In the genomic region with DNA sequence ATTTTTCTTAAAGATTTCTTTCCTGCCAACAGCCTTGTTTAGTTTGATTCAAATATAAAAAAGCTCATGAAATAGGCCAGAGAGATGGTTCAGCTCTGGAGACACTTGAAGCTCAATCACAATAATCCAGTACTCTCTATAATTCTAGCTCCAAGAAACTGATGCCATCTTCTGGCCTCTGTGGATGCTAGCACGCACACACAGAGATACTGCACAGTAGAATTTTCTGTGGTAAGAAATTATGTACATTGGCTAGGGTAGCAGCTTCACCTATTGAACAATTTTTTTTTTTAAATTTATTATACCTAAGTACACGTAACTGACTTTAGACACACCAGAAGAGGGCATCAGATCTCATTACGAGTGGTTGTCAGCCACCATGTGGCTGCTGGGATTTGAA, we compare ENCODE assay signal across 21 mouse cellular contexts. TPM values are rescaled to one million over a fixed set of nuclear protein-coding genes. Genes with fewer than 3 reads are reported as not detected.
"Had no signal": no experiment of that assay in that cellular context is flagged by ENCODE, and none has a peak within 500 bp of the region (broad histone marks: within the 10 kb centered on the region; RNA-seq: fewer than 3 reads in every experiment).

No protein-coding gene starts in this region.

- H3K4me3 ChIP-seq: midbrain, embryonic 10.5 days; midbrain, embryonic 12.5 days; myocyte; neural tube, embryonic 13.5 days; neural tube, embryonic 15.5 days; stomach, embryonic 15.5 days had no signal

- H3K4me1 ChIP-seq: midbrain, embryonic 10.5 days; midbrain, embryonic 12.5 days; neural tube, embryonic 13.5 days; neural tube, embryonic 15.5 days; stomach, embryonic 15.5 days had no signal

- H3K4me2 ChIP-seq: lung, embryonic 14.5 days; midbrain, embryonic 12.5 days; neural tube, embryonic 13.5 days; neural tube, embryonic 15.5 days; stomach, embryonic 15.5 days had no signal

- H3K27ac ChIP-seq: midbrain, embryonic 10.5 days; midbrain, embryonic 12.5 days; neural tube, embryonic 13.5 days; neural tube, embryonic 15.5 days; stomach, embryonic 15.5 days; stomach, postnatal 0 days had no signal

- H3K9ac ChIP-seq: lung, embryonic 14.5 days; midbrain, embryonic 12.5 days; neural tube, embryonic 13.5 days; neural tube, embryonic 15.5 days; stomach, embryonic 15.5 days had no signal

- H3K9me3 ChIP-seq: midbrain, embryonic 10.5 days; midbrain, embryonic 12.5 days; neural tube, embryonic 13.5 days; neural tube, embryonic 15.5 days; stomach, embryonic 15.5 days had no signal

- H3K27me3 ChIP-seq: midbrain, embryonic 12.5 days; neural tube, embryonic 13.5 days; neural tube, embryonic 15.5 days; stomach, embryonic 15.5 days had no signal

- DNase-seq: lung, adult 18-20 months; lung, embryonic 14.5 days; lung, postnatal 10 days; lung, postnatal 4 days; midbrain, embryonic 14.5 days; retina, postnatal 1 day; right cerebral cortex, adult 18-20 months; right cerebral cortex, postnatal 25 days; thymus, adult 2 months; thymus, postnatal 25 days; thymus, postnatal 4 days had no signal

RNA-seq across cellular contexts. Expression of a gene that starts 42.1 kb away (rescaled TPM):
- total RNA-seq: megakaryocyte, adult 5-6 weeks; megakaryocyte-erythroid progenitor cell, adult 5-6 weeks had no signal
- polyA plus RNA-seq: liver, embryonic 16.5 days; myocyte had no signal
